25 mouse cellular contexts compared by ENCODE assay signal in genomic region chr17:64382894-64383293, GRCm38 (mm10). TPM values are rescaled to one million over a fixed set of nuclear protein-coding genes. Genes with fewer than 3 reads are reported as not detected.
DNase-seq lines count a peak whose midpoint lies in the region; ATAC-seq and TF ChIP-seq lines count a peak whose summit lies in the region.
"Had no signal": no experiment of that assay in that cellular context is flagged by ENCODE, and none has a peak within 500 bp of the region (broad histone marks: within the 10 kb centered on the region; RNA-seq: fewer than 3 reads in every experiment).

No protein-coding gene starts in this region.

- no peak overlapping the region for H3K4me3 ChIP-seq in embryonic facial prominence, embryonic 11.5 days (ENCODE audit: low read depth, low read length)
- no peak overlapping the region for H3K4me3 ChIP-seq in embryonic facial prominence, embryonic 10.5 days
- peak overlapping the region; percentile 43 for H3K4me3 ChIP-seq in gastrocnemius, adult 2 months
- H3K4me3 ChIP-seq in limb, embryonic 14.5 days (replicated peaks; ENCODE audit: low read length), result no peak overlapping the region
- H3K4me3 ChIP-seq in limb, embryonic 10.5 days, result no peak overlapping the region
- H3K4me3 ChIP-seq: embryonic facial prominence, embryonic 13.5 days; forebrain, embryonic 10.5 days; forebrain, embryonic 12.5 days had no signal

- no peaks in the 10 kb centered on the region for H3K36me3 ChIP-seq in embryonic facial prominence, embryonic 11.5 days (replicated peaks; ENCODE audit: control insufficient read depth, insufficient read depth, low read depth, low read length)
- no peaks in the 10 kb centered on the region for H3K36me3 ChIP-seq in embryonic facial prominence, embryonic 10.5 days (replicated peaks)
- H3K36me3 ChIP-seq in limb, embryonic 14.5 days (ENCODE audit: control insufficient read depth, insufficient read depth, low read length), result no peaks in the 10 kb centered on the region
- H3K36me3 ChIP-seq in limb, embryonic 10.5 days, result no peaks in the 10 kb centered on the region
- H3K36me3 ChIP-seq: embryonic facial prominence, embryonic 13.5 days; forebrain, embryonic 10.5 days; forebrain, embryonic 12.5 days had no signal

- no peak for ATAC-seq in embryonic facial prominence, embryonic 11.5 days (replicated peaks; ENCODE audit: insufficient number of reproducible peaks, low FRiP score, low TSS enrichment, low read depth)
- ATAC-seq in limb, embryonic 14.5 days (ENCODE audit: low FRiP score, low read depth), result peak; percentile 53; the same call in 1 of the 2 replicates
- ATAC-seq: CD4-positive, CD25-positive, alpha-beta regulatory T cell, adult 4 months; forebrain, embryonic 14.5 days; forebrain, embryonic 16.5 days had no signal

- no peaks in the 10 kb centered on the region for H3K4me1 ChIP-seq in embryonic facial prominence, embryonic 11.5 days (ENCODE audit: control insufficient read depth, insufficient read depth, low read length)
- H3K4me1 ChIP-seq in embryonic facial prominence, embryonic 10.5 days, result no peaks in the 10 kb centered on the region
- no peaks in the 10 kb centered on the region for H3K4me1 ChIP-seq in limb, embryonic 14.5 days (ENCODE audit: control insufficient read depth, insufficient read depth, low read length)
- H3K4me1 ChIP-seq in limb, embryonic 10.5 days, result no peaks in the 10 kb centered on the region
- H3K4me1 ChIP-seq: forebrain, embryonic 10.5 days; forebrain, embryonic 12.5 days had no signal

- intact Hi-C loops in gastrocnemius, adult 2 months (cut with DNase I), result loop anchor here (5.0 kb wide), 2 partner anchors 261 to 581 kb away; no protein-coding TSS in a partner anchor

- no peak overlapping the region for H3K9ac ChIP-seq in embryonic facial prominence, embryonic 11.5 days (replicated peaks; ENCODE audit: low read length)
- H3K9ac ChIP-seq in limb, embryonic 14.5 days (ENCODE audit: low read depth, low read length, severe bottlenecking), result no peak overlapping the region
- H3K9ac ChIP-seq: embryonic facial prominence, embryonic 13.5 days; forebrain, embryonic 12.5 days had no signal

- 62% methylated on average over 6 of the region's 6 CpGs for WGBS in embryonic facial prominence, embryonic 11.5 days
- WGBS in embryonic facial prominence, embryonic 10.5 days, result 76% methylated on average over 6 of the region's 6 CpGs
- 59% methylated on average over 6 of the region's 6 CpGs for WGBS in limb, embryonic 14.5 days
- 86% methylated on average over 6 of the region's 6 CpGs for WGBS in limb, embryonic 10.5 days

- no peak overlapping the region for H3K4me2 ChIP-seq in embryonic facial prominence, embryonic 11.5 days (ENCODE audit: low read depth, low read length)
- H3K4me2 ChIP-seq in limb, embryonic 14.5 days (replicated peaks; ENCODE audit: low read depth, low read length, severe bottlenecking), result no peak overlapping the region
- H3K4me2 ChIP-seq: embryonic facial prominence, embryonic 13.5 days; forebrain, embryonic 12.5 days had no signal

- no peaks in the 10 kb centered on the region for H3K27me3 ChIP-seq in embryonic facial prominence, embryonic 11.5 days (ENCODE audit: control insufficient read depth, insufficient read depth, low read length)
- no peaks in the 10 kb centered on the region for H3K27me3 ChIP-seq in embryonic facial prominence, embryonic 10.5 days (replicated peaks; ENCODE audit: low read depth, poor library complexity, severe bottlenecking)
- no peaks in the 10 kb centered on the region for H3K27me3 ChIP-seq in limb, embryonic 14.5 days (ENCODE audit: control insufficient read depth, insufficient read depth, low read length)
- H3K27me3 ChIP-seq in limb, embryonic 10.5 days (ENCODE audit: low read depth, poor library complexity, severe bottlenecking), result no peaks in the 10 kb centered on the region
- H3K27me3 ChIP-seq: embryonic facial prominence, embryonic 13.5 days; forebrain, embryonic 12.5 days had no signal

- TF ChIP-seq POLR2A in limb, embryonic 14.5 days (IDR thresholded peaks at IDR 0.05; ENCODE audit: borderline replicate concordance, extremely low read depth, insufficient read depth, insufficient read length), result no peak

- no peak for TF ChIP-seq CTCF in gastrocnemius, adult 2 months (IDR thresholded peaks at IDR 0.05)

- no peak overlapping the region for H3K27ac ChIP-seq in embryonic facial prominence, embryonic 11.5 days (replicated peaks; ENCODE audit: low read depth, low read length)
- H3K27ac ChIP-seq in embryonic facial prominence, embryonic 10.5 days (replicated peaks), result no peak overlapping the region
- peak overlapping the region; percentile 32 for H3K27ac ChIP-seq in gastrocnemius, adult 2 months
- H3K27ac ChIP-seq in limb, embryonic 14.5 days (replicated peaks; ENCODE audit: low read depth, low read length), result no peak overlapping the region
- no peak overlapping the region for H3K27ac ChIP-seq in limb, embryonic 10.5 days
- H3K27ac ChIP-seq: embryonic facial prominence, embryonic 13.5 days; forebrain, embryonic 10.5 days; forebrain, embryonic 12.5 days had no signal

- H3K9me3 ChIP-seq in embryonic facial prominence, embryonic 11.5 days (replicated peaks; ENCODE audit: control insufficient read depth, low read length), result no peaks in the 10 kb centered on the region
- H3K9me3 ChIP-seq in embryonic facial prominence, embryonic 10.5 days, result no peaks in the 10 kb centered on the region
- H3K9me3 ChIP-seq in limb, embryonic 14.5 days (ENCODE audit: control insufficient read depth, low read length), result no peaks in the 10 kb centered on the region
- no peaks in the 10 kb centered on the region for H3K9me3 ChIP-seq in limb, embryonic 10.5 days (replicated peaks)
- H3K9me3 ChIP-seq: embryonic facial prominence, embryonic 13.5 days; forebrain, embryonic 10.5 days; forebrain, embryonic 12.5 days had no signal

- peak; percentile 24 for DNase-seq in embryonic facial prominence, embryonic 11.5 days (ENCODE audit: low spot score)
- DNase-seq in embryonic facial prominence, embryonic 10.5 days (ENCODE audit: low spot score), result no peak
- no peak for DNase-seq in gastrocnemius, adult 2 months
- DNase-seq in gastrocnemius, adult 8-10 months (ENCODE audit: low spot score in 2 of 2), result no peak
- no peak for DNase-seq in limb, embryonic 14.5 days (ENCODE audit: low spot score)
- DNase-seq in limb, embryonic 10.5 days (ENCODE audit: low spot score), result no peak
- peak; percentile 26 for DNase-seq in skeletal muscle tissue, adult 2 months (ENCODE audit: low read depth, low spot score)
- DNase-seq in natural killer cell, adult 2 months (ENCODE audit: low spot score in 2 of 2), result no peak
- DNase-seq: adrenal gland, adult 2 months; adrenal gland, postnatal 10 days; adrenal gland, postnatal 25 days; B cell, adult 2 months; cerebellum, adult 11 months; cerebellum, adult 18-20 months; cerebellum, adult 8-10 months; cerebellum, adult 9-11 months; cerebellum, postnatal 14 days; cerebellum, postnatal 36 days; embryo, embryonic 11 days had no signal

RNA-seq across cellular contexts. Expression of gene Pja2, which starts 51.2 kb away (rescaled TPM):
- 71.5 and 75.8 TPM in 2 replicates for polyA plus RNA-seq in embryonic facial prominence, embryonic 11.5 days (2014; fragmentation: Nextera tagmentation; extraction: Ambion mirVana)
- 54.8 and 56.8 TPM in 2 replicates for polyA plus RNA-seq in embryonic facial prominence, embryonic 10.5 days (2016; fragmentation: Nextera tagmentation; extraction: Ambion mirVana)
- 100 to 1,000 TPM in 1 of 2 experiments, 10 to 100 TPM in 1; 95.4 to 108 TPM for total RNA-seq in gastrocnemius, adult 2 months (2021)
- 100 to 1,000 TPM; 104 to 122 (median 111) TPM for total RNA-seq in gastrocnemius, adult 8-10 months (2022)
- polyA plus RNA-seq in limb, embryonic 14.5 days (2012; rRNA removed), result 47.9 and 48.5 TPM in 2 replicates
- polyA plus RNA-seq in limb, embryonic 14.5 days (2014; fragmentation: Nextera tagmentation; extraction: Ambion mirVana), result 82.3 and 87.9 TPM in 2 replicates
- polyA plus RNA-seq in limb, embryonic 10.5 days (2016; fragmentation: Nextera tagmentation; extraction: Ambion mirVana), result 45.2 and 59.2 TPM in 2 replicates

Comparison
In these comparisons a context has a peak if more than half of its experiments do, and no peak if none do; other contexts are left out.
1. DNase-seq: peak in embryonic facial prominence, embryonic 11.5 days (single experiment) and skeletal muscle tissue, adult 2 months (single experiment); none in embryonic facial prominence, embryonic 10.5 days (single experiment), gastrocnemius, adult 2 months (single experiment), gastrocnemius, adult 8-10 months (0 of 2), limb, embryonic 14.5 days (single experiment), limb, embryonic 10.5 days (single experiment) and natural killer cell, adult 2 months (0 of 2).